Mouse (Mus musculus): ENCODE data around the gene C8a. TPM values are rescaled to one million over a fixed set of nuclear protein-coding genes. Genes with fewer than 3 reads are reported as not detected.

C8a gene
- polyA plus RNA-seq, 1 experiment from 2014 or later, result not detected

DNA sequence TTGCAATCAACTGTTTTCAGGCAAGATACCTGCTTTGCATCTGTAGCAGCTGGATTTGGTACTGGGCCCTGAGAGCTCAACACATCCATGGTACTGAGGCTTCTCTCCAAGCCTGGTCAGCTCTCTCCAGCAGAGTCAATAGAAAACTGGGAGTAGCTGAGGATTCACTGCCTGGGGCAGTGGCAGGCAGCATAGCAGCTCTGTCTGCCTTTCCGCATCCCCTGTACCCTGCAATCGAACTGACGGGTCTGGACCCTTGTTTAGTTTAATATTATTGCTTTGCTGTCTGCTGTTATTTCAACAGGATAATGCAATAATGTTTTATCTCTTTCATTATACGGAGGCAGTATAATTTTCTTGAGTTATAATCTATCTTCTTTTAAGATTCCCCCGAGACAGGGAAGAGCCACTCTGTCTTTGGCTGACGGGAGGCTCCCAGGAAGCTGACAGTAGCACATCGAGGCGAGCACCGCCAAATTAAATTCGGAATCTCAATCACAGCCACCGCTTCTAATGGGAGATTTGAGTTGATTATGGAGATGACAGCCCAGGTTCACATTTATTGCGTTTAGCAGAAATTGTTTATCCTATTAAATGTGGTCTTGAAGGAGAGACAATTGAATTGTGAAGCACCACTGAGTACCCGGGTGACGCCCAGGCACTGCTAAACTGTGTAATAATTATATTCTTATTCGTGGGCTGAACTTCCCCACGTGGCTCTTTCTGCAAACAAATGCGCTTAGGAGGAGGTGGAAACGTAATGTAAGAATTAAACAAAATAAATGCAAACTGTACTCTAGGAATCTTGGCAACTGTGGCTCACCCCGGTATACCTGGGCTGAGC is 70.6 kb downstream of the C8a start:
- Histone ChIP-seq H3K4me3 (no peak overlapping the region), H3K27ac (no peak overlapping the region), H3K9ac (no peak overlapping the region), H3K36me3 (no peaks in the 10 kb centered on the region), H3K4me2 (no peak overlapping the region), H3K27me3 (no peaks in the 10 kb centered on the region), H3K9me3 (replicated peaks) (no peaks in the 10 kb centered on the region), H3K4me1 (replicated peaks) (no peaks in the 10 kb centered on the region)
- no peak for ATAC-seq (replicated peaks; ENCODE audit: insufficient number of reproducible peaks, insufficient read depth, low FRiP score, low read depth)
- 79% methylated on average over 19 of the region's 19 CpGs for WGBS

DNA sequence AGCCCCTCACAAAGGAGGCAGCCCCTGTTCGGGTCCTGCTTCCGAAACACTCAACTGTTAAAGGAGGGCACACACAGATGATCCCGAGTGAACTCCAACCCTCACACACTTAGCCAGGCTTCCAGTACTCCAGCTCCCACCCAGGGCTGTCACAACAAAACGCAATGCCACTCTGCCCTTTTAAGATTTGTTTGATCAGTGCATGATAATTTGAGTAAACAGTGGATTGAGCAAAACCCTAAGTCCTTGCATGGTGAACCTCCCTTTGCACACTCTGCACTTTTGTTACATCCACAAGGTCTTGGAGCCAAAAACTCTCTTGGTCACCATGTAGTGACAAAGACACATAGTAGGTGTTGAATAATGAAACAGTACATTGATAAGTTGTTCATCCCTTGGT is 72.1 kb downstream of the C8a start:
- ATAC-seq (replicated peaks; ENCODE audit: insufficient number of reproducible peaks, insufficient read depth, low FRiP score, low read depth), result no peak
- no peaks in the 10 kb centered on the region for H3K9me3 ChIP-seq (replicated peaks)
- no peak overlapping the region for H3K4me3 ChIP-seq
- no peak overlapping the region for H3K4me2 ChIP-seq
- H3K9ac ChIP-seq, result no peak overlapping the region
- H3K4me1 ChIP-seq (replicated peaks), result no peaks in the 10 kb centered on the region
- WGBS, result 75% methylated on average over 4 of the region's 4 CpGs
- H3K27me3 ChIP-seq, result no peaks in the 10 kb centered on the region
- no peak overlapping the region for H3K27ac ChIP-seq
- no peaks in the 10 kb centered on the region for H3K36me3 ChIP-seq

DNA sequence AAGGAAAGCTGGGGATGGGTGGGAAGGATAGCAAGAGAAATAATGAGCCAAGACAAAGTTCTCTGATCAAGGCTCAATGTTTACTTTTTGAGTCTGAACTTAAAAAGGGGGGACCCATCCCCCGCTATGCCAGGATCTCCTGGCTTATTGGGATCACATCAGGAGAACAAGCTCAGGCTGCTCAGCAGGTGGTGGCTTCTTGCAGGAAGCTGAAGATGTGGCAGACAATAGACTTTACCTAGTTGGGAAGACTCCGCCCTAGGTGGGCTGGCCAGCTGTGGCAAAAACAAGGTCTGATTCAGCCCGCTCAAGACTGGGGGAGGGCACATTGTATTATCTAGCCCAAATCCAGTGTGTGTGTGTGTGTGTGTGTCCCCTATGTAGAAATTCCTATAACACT is 74.6 kb downstream of the C8a start:
- Histone ChIP-seq H3K4me2 (no peak overlapping the region), H3K27ac (no peak overlapping the region), H3K9me3 (replicated peaks) (no peaks in the 10 kb centered on the region), H3K9ac (no peak overlapping the region), H3K27me3 (no peaks in the 10 kb centered on the region), H3K36me3 (no peaks in the 10 kb centered on the region), H3K4me1 (replicated peaks) (no peaks in the 10 kb centered on the region), H3K4me3 (no peak overlapping the region)
- WGBS, result 88% methylated on average over 3 of the region's 3 CpGs
- ATAC-seq (replicated peaks; ENCODE audit: insufficient number of reproducible peaks, insufficient read depth, low FRiP score, low read depth), result no peak

DNA sequence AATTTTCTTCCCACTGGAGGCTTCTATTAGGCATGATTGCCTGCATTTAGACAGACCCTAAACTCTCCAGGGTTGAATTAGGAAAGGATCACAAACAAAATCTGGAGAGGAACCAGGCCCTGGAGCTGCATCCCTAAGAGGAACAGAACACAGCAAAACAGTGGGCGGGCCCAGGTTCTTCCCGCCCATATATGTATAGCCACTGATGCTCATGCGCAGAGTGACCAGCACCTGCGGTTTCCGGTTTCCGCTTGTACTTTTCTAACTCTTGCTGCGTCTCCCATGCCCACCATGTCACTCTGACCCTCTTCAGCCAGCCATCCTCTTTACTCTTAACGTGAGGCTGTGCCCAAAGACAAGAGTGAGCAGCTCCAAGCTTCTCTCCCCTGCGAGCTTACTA is 77.2 kb downstream of the C8a start:
- Histone ChIP-seq H3K36me3 (no peaks in the 10 kb centered on the region), H3K4me2 (no peak overlapping the region), H3K9ac (no peak overlapping the region), H3K27ac (no peak overlapping the region), H3K4me3 (no peak overlapping the region), H3K9me3 (replicated peaks) (no peaks in the 10 kb centered on the region), H3K27me3 (no peaks in the 10 kb centered on the region), H3K4me1 (replicated peaks) (no peaks in the 10 kb centered on the region)
- 86% methylated on average over 9 of the region's 9 CpGs for WGBS
- ATAC-seq (replicated peaks; ENCODE audit: insufficient number of reproducible peaks, insufficient read depth, low FRiP score, low read depth), result no peak

DNA sequence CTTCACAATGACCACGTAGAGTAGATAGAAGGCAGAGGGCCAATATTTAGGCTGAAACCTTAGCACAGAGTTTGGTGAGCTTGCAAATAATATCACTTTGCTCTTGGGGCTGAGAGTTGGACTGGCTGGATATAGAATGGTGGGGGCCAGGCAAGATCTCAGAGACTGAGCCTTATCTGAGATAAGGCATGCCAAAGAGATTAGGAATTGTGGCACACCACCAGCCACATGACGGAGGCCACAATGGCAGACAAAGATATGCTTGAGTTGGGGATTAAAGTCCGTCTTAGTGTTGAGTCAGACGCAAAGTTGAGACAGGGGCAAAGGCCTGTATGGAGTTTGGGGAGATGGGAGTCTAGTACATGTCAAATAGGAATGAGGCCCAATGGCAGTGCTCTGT is 84.1 kb downstream of the C8a start:
- H3K36me3 ChIP-seq, result no peaks in the 10 kb centered on the region
- WGBS, result 61% methylated on average over 4 of the region's 4 CpGs
- no peaks in the 10 kb centered on the region for H3K27me3 ChIP-seq
- no peak for ATAC-seq (replicated peaks; ENCODE audit: insufficient number of reproducible peaks, insufficient read depth, low FRiP score, low read depth)
- H3K9ac ChIP-seq, result no peak overlapping the region
- H3K27ac ChIP-seq, result no peak overlapping the region
- no peak overlapping the region for H3K4me3 ChIP-seq
- no peak overlapping the region for H3K4me2 ChIP-seq
- H3K4me1 ChIP-seq (replicated peaks), result no peaks in the 10 kb centered on the region
- H3K9me3 ChIP-seq (replicated peaks), result no peaks in the 10 kb centered on the region

DNA sequence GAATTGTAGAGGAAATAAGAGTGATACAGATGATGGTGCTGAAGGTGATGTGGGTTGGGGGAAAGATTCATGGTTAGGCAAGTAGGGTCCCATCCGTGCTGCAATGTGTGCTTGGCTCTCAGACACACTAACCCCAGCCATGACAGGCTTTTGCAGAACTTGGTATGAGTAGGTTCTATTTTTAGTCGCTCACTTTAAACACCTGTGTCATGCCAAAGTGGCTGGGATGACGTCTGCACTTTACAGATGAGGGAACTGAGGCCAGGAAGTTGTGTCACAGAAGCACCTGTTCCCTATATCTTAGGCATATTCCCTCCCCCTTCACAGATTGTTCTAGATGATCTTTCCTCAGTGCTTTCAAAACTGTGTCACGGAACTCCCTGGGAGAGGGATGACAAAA is 93.9 kb downstream of the C8a start:
- no peak overlapping the region for H3K4me3 ChIP-seq
- H3K4me1 ChIP-seq (replicated peaks), result no peaks in the 10 kb centered on the region
- H3K9ac ChIP-seq, result no peak overlapping the region
- no peak for ATAC-seq (replicated peaks; ENCODE audit: insufficient number of reproducible peaks, insufficient read depth, low FRiP score, low read depth)
- no peaks in the 10 kb centered on the region for H3K9me3 ChIP-seq (replicated peaks)
- 55% methylated on average over 4 of the region's 4 CpGs for WGBS
- H3K27me3 ChIP-seq, result no peaks in the 10 kb centered on the region
- H3K4me2 ChIP-seq, result no peak overlapping the region
- H3K36me3 ChIP-seq, result no peaks in the 10 kb centered on the region
- H3K27ac ChIP-seq, result no peak overlapping the region

DNA sequence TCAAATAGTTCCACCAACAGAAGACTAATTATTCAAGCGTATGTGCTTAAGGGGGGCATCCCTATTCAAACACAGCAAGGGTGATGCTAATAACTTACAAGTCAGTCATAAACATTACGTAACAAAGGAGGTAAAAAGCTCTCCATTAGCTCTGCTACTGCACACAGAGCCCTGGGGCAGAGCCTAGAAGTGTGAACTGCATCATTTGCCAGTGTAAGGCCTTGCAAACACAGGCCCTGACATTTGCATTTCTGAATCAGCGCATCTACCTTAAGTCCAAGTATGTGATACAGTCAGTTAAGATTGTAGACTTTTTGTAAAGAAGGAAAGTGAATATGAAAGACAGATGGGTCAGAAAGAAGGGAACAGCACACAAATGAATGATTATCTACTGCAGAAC is 94.8 kb downstream of the C8a start:
- Histone ChIP-seq H3K27me3 (no peaks in the 10 kb centered on the region), H3K9me3 (replicated peaks) (no peaks in the 10 kb centered on the region)
- WGBS, result 91% methylated on average over 3 of the region's 3 CpGs

DNA sequence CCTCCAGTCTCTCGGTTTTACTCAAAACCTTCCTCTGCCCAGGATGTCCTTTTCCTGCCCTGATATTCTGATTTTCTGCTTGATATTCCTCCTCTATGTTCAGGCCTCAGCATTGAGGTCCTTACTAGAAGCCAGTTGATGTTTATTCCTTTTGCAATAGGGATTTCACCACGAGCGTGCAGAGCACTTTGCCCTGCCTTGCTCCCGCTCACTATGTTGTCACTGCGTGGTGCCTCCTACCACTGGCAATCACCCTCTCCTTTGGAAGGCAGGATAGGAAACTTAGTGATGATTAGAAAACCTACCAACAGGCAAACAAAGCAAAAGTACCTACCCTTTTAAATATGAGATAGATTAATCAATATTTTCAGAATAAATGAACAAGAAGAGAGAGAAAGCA is 96.7 kb downstream of the C8a start:
- WGBS, result 84% methylated on average over 5 of the region's 5 CpGs
- Histone ChIP-seq H3K36me3 (no peaks in the 10 kb centered on the region), H3K4me2 (no peak overlapping the region), H3K4me1 (replicated peaks) (no peaks in the 10 kb centered on the region), H3K27me3 (no peaks in the 10 kb centered on the region), H3K9ac (no peak overlapping the region), H3K9me3 (replicated peaks) (no peaks in the 10 kb centered on the region), H3K4me3 (no peak overlapping the region), H3K27ac (no peak overlapping the region)
- no peak for ATAC-seq (replicated peaks; ENCODE audit: insufficient number of reproducible peaks, insufficient read depth, low FRiP score, low read depth)

More for the DNA sequence above, 94.8 kb downstream of the C8a start:
- no peak overlapping the region for H3K4me2 ChIP-seq
- H3K27ac ChIP-seq, result no peak overlapping the region
- H3K9ac ChIP-seq, result no peak overlapping the region
- H3K36me3 ChIP-seq, result no peaks in the 10 kb centered on the region
- no peak for ATAC-seq (replicated peaks; ENCODE audit: insufficient number of reproducible peaks, insufficient read depth, low FRiP score, low read depth)
- H3K4me3 ChIP-seq, result no peak overlapping the region
- no peaks in the 10 kb centered on the region for H3K4me1 ChIP-seq (replicated peaks)

DNA sequence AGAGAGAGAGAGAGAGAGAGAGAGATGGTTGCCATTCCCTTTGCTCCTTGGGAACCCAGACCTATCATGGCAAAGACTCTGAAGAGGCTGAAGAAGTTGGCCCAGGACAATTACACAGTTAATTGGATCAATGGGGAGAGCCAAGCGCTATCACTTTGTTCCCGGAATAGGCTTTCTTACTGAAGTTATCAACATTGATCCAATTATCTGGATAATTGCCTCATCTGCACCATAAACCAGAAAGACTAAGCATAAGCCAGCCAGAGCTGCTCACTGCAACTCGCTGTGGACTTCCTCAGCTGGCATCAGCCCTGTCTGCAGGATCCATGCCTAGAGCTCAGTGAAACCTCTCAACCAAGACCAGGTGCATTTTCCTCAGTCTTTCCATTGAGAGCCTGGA is 100.6 kb downstream of the C8a start:
- Histone ChIP-seq H3K4me2 (no peak overlapping the region), H3K4me1 (replicated peaks) (no peaks in the 10 kb centered on the region), H3K4me3 (no peak overlapping the region), H3K9me3 (replicated peaks) (no peaks in the 10 kb centered on the region), H3K27ac (no peak overlapping the region), H3K9ac (no peak overlapping the region), H3K36me3 (no peaks in the 10 kb centered on the region), H3K27me3 (no peaks in the 10 kb centered on the region)
- 56% methylated on average over 3 of the region's 3 CpGs for WGBS
- ATAC-seq (replicated peaks; ENCODE audit: insufficient number of reproducible peaks, insufficient read depth, low FRiP score, low read depth), result no peak

DNA sequence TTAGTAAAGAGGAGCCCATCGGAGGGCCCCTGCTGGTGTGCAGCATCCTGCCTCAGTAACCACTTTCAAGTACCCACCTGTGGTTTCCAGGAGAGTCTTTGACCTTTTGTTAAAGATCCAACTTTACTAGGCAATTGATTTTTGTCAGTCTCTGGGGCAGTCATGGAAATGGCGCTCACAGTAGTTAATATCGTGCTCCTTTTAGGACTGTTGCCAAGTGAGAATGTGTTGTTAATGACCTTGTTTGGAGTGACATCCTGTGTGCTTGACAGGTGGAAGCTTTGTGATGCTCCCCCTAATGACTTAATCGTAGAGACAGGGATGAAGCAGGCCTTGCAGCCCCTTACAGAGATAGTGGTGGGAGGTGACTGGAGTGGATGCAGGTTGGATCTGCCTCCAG is 105.9 kb downstream of the C8a start:
- Histone ChIP-seq H3K27ac (no peak overlapping the region), H3K4me1 (replicated peaks) (no peaks in the 10 kb centered on the region), H3K9ac (no peak overlapping the region), H3K4me2 (no peak overlapping the region), H3K9me3 (replicated peaks) (no peaks in the 10 kb centered on the region), H3K4me3 (no peak overlapping the region), H3K36me3 (no peaks in the 10 kb centered on the region), H3K27me3 (peaks cover 10% of the 10 kb centered on the region; the same call in 1 of the 2 replicates)
- 61% methylated on average over 4 of the region's 4 CpGs for WGBS
- ATAC-seq (replicated peaks; ENCODE audit: insufficient number of reproducible peaks, insufficient read depth, low FRiP score, low read depth), result no peak

DNA sequence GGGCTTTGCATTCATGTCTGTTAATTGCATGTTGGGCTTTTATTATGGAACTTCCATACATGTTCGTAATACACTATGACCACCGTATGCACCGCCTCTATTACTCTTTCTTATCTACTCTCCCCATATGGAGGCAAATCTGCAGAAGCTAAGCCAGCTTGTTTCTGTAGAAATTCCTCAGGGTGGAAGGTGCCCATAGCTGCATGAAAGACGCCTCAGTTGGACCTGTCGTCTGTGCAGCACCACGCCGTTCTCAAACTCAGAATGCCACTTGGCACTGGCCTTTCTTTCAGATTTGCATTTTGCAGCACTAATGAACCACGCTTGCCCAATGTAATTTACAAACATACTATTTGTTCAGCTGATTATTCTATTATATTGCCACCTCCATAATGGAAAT is 106.6 kb downstream of the C8a start:
- Histone ChIP-seq H3K9me3 (replicated peaks) (no peaks in the 10 kb centered on the region), H3K36me3 (no peaks in the 10 kb centered on the region), H3K9ac (no peak overlapping the region), H3K4me3 (no peak overlapping the region), H3K4me2 (no peak overlapping the region), H3K27ac (no peak overlapping the region), H3K27me3 (peaks cover 10% of the 10 kb centered on the region; the same call in 1 of the 2 replicates), H3K4me1 (replicated peaks) (no peaks in the 10 kb centered on the region)
- WGBS, result 85% methylated on average over 8 of the region's 8 CpGs
- ATAC-seq (replicated peaks; ENCODE audit: insufficient number of reproducible peaks, insufficient read depth, low FRiP score, low read depth), result no peak

DNA sequence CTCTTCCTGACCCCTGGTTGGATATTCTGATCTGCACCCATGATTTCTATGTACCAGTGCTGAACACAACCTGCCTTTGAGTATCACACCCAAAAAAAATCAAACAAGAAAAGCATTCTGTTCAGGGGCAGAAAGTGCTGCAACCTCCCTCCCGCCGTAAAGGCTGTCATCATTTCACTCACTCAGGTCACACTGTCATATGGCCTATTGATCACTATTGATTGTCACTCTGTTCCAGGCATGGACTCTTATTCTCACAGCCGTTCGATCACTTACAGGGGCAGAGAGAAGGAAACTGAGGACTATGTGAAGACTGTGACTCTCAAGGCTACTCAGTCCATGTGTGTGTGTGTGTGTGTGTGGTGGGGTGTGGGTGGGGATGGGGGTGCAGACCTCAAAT is 108.0 kb downstream of the C8a start:
- H3K27me3 ChIP-seq, result peaks cover 10% of the 10 kb centered on the region; the same call in 1 of the 2 replicates
- 80% methylated on average over 4 of the region's 4 CpGs for WGBS
- no peak for ATAC-seq (replicated peaks; ENCODE audit: insufficient number of reproducible peaks, insufficient read depth, low FRiP score, low read depth)
- no peaks in the 10 kb centered on the region for H3K9me3 ChIP-seq (replicated peaks)
- H3K4me2 ChIP-seq, result no peak overlapping the region
- H3K36me3 ChIP-seq, result no peaks in the 10 kb centered on the region
- H3K4me1 ChIP-seq (replicated peaks), result no peaks in the 10 kb centered on the region
- H3K4me3 ChIP-seq, result no peak overlapping the region
- no peak overlapping the region for H3K9ac ChIP-seq
- H3K27ac ChIP-seq, result no peak overlapping the region

Measured in heart, embryonic 15.5 days (tissue).